Mouse (Mus musculus) midbrain, embryonic 12.5 days (tissue): ENCODE results near the gene Actg2. TPM values are rescaled to one million over a fixed set of nuclear protein-coding genes. Genes with fewer than 3 reads are reported as not detected.

Experiments
- ATAC-seq: fragments of 200-750 bp; cut with Nextera tagmentation; 2 replicates; pipeline ENCODE4 v1.8.0; 2017; ENCODE audit warnings: low read depth, moderate TSS enrichment, moderate library complexity; ENCODE audit not compliant: low FRiP score
- H3K27ac ChIP-seq: fragments of 300-500 bp; sonication (generic); replicated peaks from 2 replicates; pipeline ENCODE4 v1.5.1; 2016; ENCODE audit warnings: mild to moderate bottlenecking
- H3K27me3 ChIP-seq: fragments of 300-500 bp; sonication (generic); 2 replicates; pipeline ENCODE4 v1.6.1; 2016; ENCODE audit warnings: mild to moderate bottlenecking
- H3K36me3 ChIP-seq: fragments of 300-500 bp; sonication (generic); 2 replicates; pipeline ENCODE4 v1.6.1; 2016
- H3K4me1 ChIP-seq: fragments of 300-500 bp; sonication (generic); 2 replicates; pipeline ENCODE4 v1.6.1; 2016
- H3K4me2 ChIP-seq: fragments of 300-500 bp; sonication (generic); replicated peaks from 2 replicates; pipeline ENCODE4 v1.6.1; 2016; ENCODE audit warnings: mild to moderate bottlenecking, moderate library complexity
- H3K4me3 ChIP-seq: fragments of 300-500 bp; sonication (generic); 2 replicates; pipeline ENCODE4 v1.5.1; 2016; ENCODE audit warnings: mild to moderate bottlenecking
- H3K9ac ChIP-seq: fragments of 300-500 bp; sonication (generic); replicated peaks from 2 replicates; pipeline ENCODE4 v1.6.1; 2016; ENCODE audit warnings: mild to moderate bottlenecking, moderate library complexity
- H3K9me3 ChIP-seq: fragments of 300-500 bp; sonication (generic); 2 replicates; pipeline ENCODE4 v1.6.1; 2016; ENCODE audit warnings: mild to moderate bottlenecking
- WGBS: fragments of 180-500 bp; shearing (Covaris S2); methylation state at CpG from one replicate; pipeline ENCODE4 v1.1.7; 2016; 5-methylcytosine and 5-hydroxymethylcytosine counted together
- polyA plus RNA-seq: library from polyadenylated mRNA; unstranded; fragments of >200 nt; fragmentation: Nextera tagmentation; extraction: Ambion mirVana; gene quantifications from 2 replicates; pipeline ENCODE4 v1.2.1, GENCODE M21; 2016

Actg2 gene
- polyA plus RNA-seq, 1 experiment from 2014 or later, result 6.2 TPM

- H3K4me2 ChIP-seq, result no peak overlapping the region
- H3K27ac ChIP-seq, result no peak overlapping the region
- peaks cover 57% of the 10 kb centered on the region for H3K36me3 ChIP-seq
- no peak overlapping the region for H3K4me3 ChIP-seq
- no peak for ATAC-seq
- WGBS, result 86% methylated on average over 6 of the region's 6 CpGs
- no peaks in the 10 kb centered on the region for H3K9me3 ChIP-seq
- H3K9ac ChIP-seq, result no peak overlapping the region
- H3K4me1 ChIP-seq, result no peaks in the 10 kb centered on the region
- H3K27me3 ChIP-seq, result no peaks in the 10 kb centered on the region
These were observed 19.9 kb upstream of the Actg2 start for GRCm38 (mm10) chr6:83555972-83556371.

- 49% methylated on average over 5 of the region's 5 CpGs for WGBS
- H3K9ac ChIP-seq, result no peak overlapping the region
- H3K27me3 ChIP-seq, result no peaks in the 10 kb centered on the region
- H3K27ac ChIP-seq, result no peak overlapping the region
- no peak overlapping the region for H3K4me3 ChIP-seq
- no peak for ATAC-seq
- no peaks in the 10 kb centered on the region for H3K4me1 ChIP-seq
- H3K4me2 ChIP-seq, result no peak overlapping the region
- peaks cover 33% of the 10 kb centered on the region for H3K36me3 ChIP-seq
- H3K9me3 ChIP-seq, result no peaks in the 10 kb centered on the region
These were observed 12.3 kb upstream of the Actg2 start for GRCm38 (mm10) chr6:83548346-83548745.

- WGBS, result 80% methylated on average over 3 of the region's 3 CpGs
- H3K4me1 ChIP-seq, result no peaks in the 10 kb centered on the region
- ATAC-seq, result no peak
These were observed 9.7 kb upstream of the Actg2 start for GRCm38 (mm10) chr6:83545778-83546177.

GRCm38 (mm10) chr6:83541756-83542456 is 5.8 kb upstream of the Actg2 start:
- Histone ChIP-seq H3K4me3 (no peak overlapping the region), H3K36me3 (peaks cover 32% of the 10 kb centered on the region), H3K27ac (no peak overlapping the region), H3K4me1 (no peaks in the 10 kb centered on the region), H3K4me2 (no peak overlapping the region), H3K9me3 (no peaks in the 10 kb centered on the region), H3K9ac (no peak overlapping the region), H3K27me3 (no peaks in the 10 kb centered on the region)
- no peak for ATAC-seq
- WGBS, result 82% methylated on average over 11 of the region's 11 CpGs

More at GRCm38 (mm10) chr6:83545778-83546177, 9.7 kb upstream of the Actg2 start:
- no peak overlapping the region for H3K9ac ChIP-seq
- H3K4me2 ChIP-seq, result no peak overlapping the region
- H3K27ac ChIP-seq, result no peak overlapping the region
- H3K4me3 ChIP-seq, result no peak overlapping the region
- H3K27me3 ChIP-seq, result no peaks in the 10 kb centered on the region
- H3K36me3 ChIP-seq, result peaks cover 39% of the 10 kb centered on the region
- no peaks in the 10 kb centered on the region for H3K9me3 ChIP-seq

GRCm38 (mm10) chr6:83540017-83540416 is 4.0 kb upstream of the Actg2 start:
- 49% methylated on average over 4 of the region's 4 CpGs for WGBS

GRCm38 (mm10) chr6:83536795-83537059 is 662 bp upstream of the Actg2 start:
- H3K9ac ChIP-seq, result no peak overlapping the region
- WGBS, result 55% methylated on average over 6 of the region's 6 CpGs
- H3K4me1 ChIP-seq, result no peaks in the 10 kb centered on the region
- no peaks in the 10 kb centered on the region for H3K36me3 ChIP-seq
- no peak for ATAC-seq
- H3K27me3 ChIP-seq, result no peaks in the 10 kb centered on the region
- no peak overlapping the region for H3K4me3 ChIP-seq
- H3K9me3 ChIP-seq, result no peaks in the 10 kb centered on the region
- H3K27ac ChIP-seq, result no peak overlapping the region
- no peak overlapping the region for H3K4me2 ChIP-seq

More at GRCm38 (mm10) chr6:83540017-83540416, 4.0 kb upstream of the Actg2 start:
- Histone ChIP-seq H3K4me3 (no peak overlapping the region), H3K36me3 (peaks cover 19% of the 10 kb centered on the region), H3K9me3 (no peaks in the 10 kb centered on the region), H3K9ac (no peak overlapping the region), H3K27ac (no peak overlapping the region), H3K27me3 (no peaks in the 10 kb centered on the region), H3K4me1 (no peaks in the 10 kb centered on the region), H3K4me2 (no peak overlapping the region)
- ATAC-seq, result no peak

- H3K4me1 ChIP-seq, result no peaks in the 10 kb centered on the region
- H3K9me3 ChIP-seq, result no peaks in the 10 kb centered on the region
- no peak overlapping the region for H3K4me3 ChIP-seq
- H3K9ac ChIP-seq, result no peak overlapping the region
- no peaks in the 10 kb centered on the region for H3K27me3 ChIP-seq
- H3K4me2 ChIP-seq, result no peak overlapping the region
- 71% methylated on average over 2 of the region's 2 CpGs for WGBS
- no peak overlapping the region for H3K27ac ChIP-seq
- no peaks in the 10 kb centered on the region for H3K36me3 ChIP-seq
- no peak for ATAC-seq
These were observed 3.5 kb downstream of the Actg2 start for GRCm38 (mm10) chr6:83532608-83533007.

- WGBS, result 78% methylated on average over 6 of the region's 6 CpGs
- Histone ChIP-seq H3K36me3 (no peaks in the 10 kb centered on the region), H3K9ac (no peak overlapping the region), H3K4me1 (no peaks in the 10 kb centered on the region), H3K27me3 (no peaks in the 10 kb centered on the region), H3K4me2 (no peak overlapping the region), H3K4me3 (no peak overlapping the region), H3K27ac (no peak overlapping the region), H3K9me3 (no peaks in the 10 kb centered on the region)
- ATAC-seq, result no peak
These were observed 12.9 kb downstream of the Actg2 start for GRCm38 (mm10) chr6:83523194-83523593.

- H3K4me3 ChIP-seq, result no peak overlapping the region
- no peak overlapping the region for H3K27ac ChIP-seq
- no peaks in the 10 kb centered on the region for H3K9me3 ChIP-seq
- no peaks in the 10 kb centered on the region for H3K36me3 ChIP-seq
- no peaks in the 10 kb centered on the region for H3K27me3 ChIP-seq
- no peak for ATAC-seq
- WGBS, result 74% methylated on average over 6 of the region's 6 CpGs
- H3K9ac ChIP-seq, result no peak overlapping the region
- no peak overlapping the region for H3K4me2 ChIP-seq
- H3K4me1 ChIP-seq, result no peaks in the 10 kb centered on the region
These were observed 14.3 kb downstream of the Actg2 start for GRCm38 (mm10) chr6:83521784-83522183.

GRCm38 (mm10) chr6:83518637-83519036 is 17.4 kb downstream of the Actg2 start:
- H3K36me3 ChIP-seq, result no peaks in the 10 kb centered on the region
- WGBS, result 96% methylated on average over 3 of the region's 3 CpGs
- ATAC-seq, result no peak

GRCm38 (mm10) chr6:83515172-83515571 is 20.9 kb downstream of the Actg2 start:
- no peak overlapping the region for H3K27ac ChIP-seq
- H3K4me3 ChIP-seq, result no peak overlapping the region
- H3K9ac ChIP-seq, result no peak overlapping the region
- 83% methylated on average over 3 of the region's 3 CpGs for WGBS
- no peak for ATAC-seq
- H3K4me2 ChIP-seq, result no peak overlapping the region
- no peaks in the 10 kb centered on the region for H3K27me3 ChIP-seq
- no peaks in the 10 kb centered on the region for H3K9me3 ChIP-seq
- no peaks in the 10 kb centered on the region for H3K4me1 ChIP-seq
- H3K36me3 ChIP-seq, result no peaks in the 10 kb centered on the region

More at GRCm38 (mm10) chr6:83518637-83519036, 17.4 kb downstream of the Actg2 start:
- Histone ChIP-seq H3K4me1 (no peaks in the 10 kb centered on the region), H3K9me3 (no peaks in the 10 kb centered on the region), H3K27me3 (no peaks in the 10 kb centered on the region), H3K4me2 (no peak overlapping the region), H3K4me3 (no peak overlapping the region), H3K9ac (no peak overlapping the region), H3K27ac (no peak overlapping the region)

GRCm38 (mm10) chr6:83512495-83512894 is 23.6 kb downstream of the Actg2 start:
- no peak overlapping the region for H3K4me2 ChIP-seq
- H3K4me3 ChIP-seq, result no peak overlapping the region
- WGBS, result 21% methylated on average over 1 of the region's 1 CpGs
- H3K36me3 ChIP-seq, result no peaks in the 10 kb centered on the region
- H3K27me3 ChIP-seq, result no peaks in the 10 kb centered on the region
- no peaks in the 10 kb centered on the region for H3K9me3 ChIP-seq
- ATAC-seq, result no peak
- H3K9ac ChIP-seq, result no peak overlapping the region
- no peaks in the 10 kb centered on the region for H3K4me1 ChIP-seq
- H3K27ac ChIP-seq, result no peak overlapping the region

- WGBS, result 71% methylated on average over 2 of the region's 2 CpGs
- Histone ChIP-seq H3K9ac (no peak overlapping the region), H3K36me3 (no peaks in the 10 kb centered on the region), H3K4me3 (no peak overlapping the region), H3K27ac (no peak overlapping the region), H3K9me3 (no peaks in the 10 kb centered on the region), H3K27me3 (no peaks in the 10 kb centered on the region), H3K4me1 (peaks cover 12% of the 10 kb centered on the region), H3K4me2 (no peak overlapping the region)
- no peak for ATAC-seq
These were observed 25.9 kb downstream of the Actg2 start for GRCm38 (mm10) chr6:83510210-83510609.
